Mouse (Mus musculus): Measurements from ENCODE around the gene Chst10.

- TF ChIP-seq GATA1 (IDR thresholded peaks at IDR 0.05; ENCODE audit: low read depth, low read length) (no peak), HCFC1 (IDR thresholded peaks at IDR 0.05; ENCODE audit: low read depth, low read length) (no peak), CTCF (IDR thresholded peaks at IDR 0.05 in 2 of 3, conservative IDR thresholded peaks at IDR 0.05 in 1 of 3; ENCODE audit: control insufficient read depth in 1 of 3, insufficient read depth in 1 of 3, low read depth in 2 of 3, low read length in 3 of 3, poor library complexity in 1 of 3, severe bottlenecking in 1 of 3) (no peak), USF1 (IDR thresholded peaks at IDR 0.05; ENCODE audit: low read depth, low read length) (no peak), USF2 (IDR thresholded peaks at IDR 0.05; ENCODE audit: borderline replicate concordance in 1 of 2, insufficient read depth in 1 of 2, low read depth in 1 of 2, low read length in 2 of 2) (no peak), MAZ (IDR thresholded peaks at IDR 0.05; ENCODE audit: low read depth, low read length) (no peak)
Observed at GRCm38 (mm10) chr1:38869398-38870195, 28.4 kb downstream of the Chst10 start.
